Mouse (Mus musculus): ENCODE measurements around the gene Abhd10.

Abhd10 gene

DNA sequence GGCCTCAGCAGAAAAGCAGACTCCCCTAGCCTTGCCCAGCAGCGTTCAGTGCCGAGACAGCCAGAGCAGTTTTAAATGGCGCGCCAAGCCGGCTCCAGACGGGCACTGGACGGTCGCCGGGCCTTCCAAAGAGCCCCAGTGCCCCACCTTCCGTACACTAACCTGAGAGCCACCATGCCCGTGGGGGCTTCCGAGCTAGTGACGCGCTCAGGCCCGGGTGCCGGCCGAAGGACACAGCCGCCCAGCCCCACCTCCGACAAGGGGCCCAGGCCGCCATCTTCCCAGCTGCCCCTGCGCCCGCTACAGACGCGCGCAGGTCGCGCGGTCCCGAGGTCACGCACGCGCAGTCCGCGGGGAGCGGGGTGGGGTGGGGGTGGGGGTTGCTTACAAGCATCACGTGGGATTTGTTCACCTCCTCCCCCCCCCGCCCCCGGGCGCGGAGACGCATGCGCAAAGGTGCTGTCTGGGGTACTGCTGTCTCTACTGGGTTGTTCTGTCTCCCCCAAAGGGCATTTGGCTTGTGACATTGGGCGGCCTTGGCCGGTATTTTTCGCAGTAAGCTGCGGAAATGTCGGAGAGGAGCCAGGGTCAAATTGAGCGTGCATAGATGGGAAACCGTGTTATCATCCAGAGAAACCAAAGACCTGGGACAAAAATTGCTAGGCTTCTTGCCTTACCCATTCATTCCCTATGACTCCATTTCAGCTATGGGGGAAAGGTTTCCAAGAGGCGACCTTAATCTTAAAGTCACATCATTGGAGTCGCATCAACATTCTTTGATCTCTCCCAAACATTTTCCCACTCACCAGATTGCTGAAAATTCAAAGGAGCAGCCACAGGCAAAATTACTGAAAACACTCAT, at the start of gene Abhd10:
Gene Abhd10, minus strand, starts transcription at position 341 of the 862 bp plus-strand sequence.
- DNase-seq = peak; percentile 97

DNA sequence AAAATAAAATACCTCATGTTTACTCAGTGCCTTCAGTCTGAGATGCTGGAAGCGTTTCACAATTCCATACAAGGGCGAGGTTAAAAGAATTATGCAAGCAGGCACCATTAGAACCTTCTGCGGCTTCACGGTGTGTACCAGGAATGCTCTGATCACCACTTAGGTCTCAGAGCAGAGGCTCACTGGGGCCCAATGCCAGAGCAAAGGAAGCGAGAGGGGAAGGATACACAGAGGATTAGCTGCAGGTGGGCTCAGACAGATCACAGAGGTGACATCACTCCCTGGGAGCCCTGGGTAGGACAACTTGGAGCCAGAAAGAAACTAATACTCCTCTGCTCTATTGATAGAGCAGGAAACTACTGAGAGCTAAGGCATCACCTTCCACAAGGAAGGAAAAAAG, 48.5 kb upstream of the Abhd10 start:
- no peak for DNase-seq

DNA sequence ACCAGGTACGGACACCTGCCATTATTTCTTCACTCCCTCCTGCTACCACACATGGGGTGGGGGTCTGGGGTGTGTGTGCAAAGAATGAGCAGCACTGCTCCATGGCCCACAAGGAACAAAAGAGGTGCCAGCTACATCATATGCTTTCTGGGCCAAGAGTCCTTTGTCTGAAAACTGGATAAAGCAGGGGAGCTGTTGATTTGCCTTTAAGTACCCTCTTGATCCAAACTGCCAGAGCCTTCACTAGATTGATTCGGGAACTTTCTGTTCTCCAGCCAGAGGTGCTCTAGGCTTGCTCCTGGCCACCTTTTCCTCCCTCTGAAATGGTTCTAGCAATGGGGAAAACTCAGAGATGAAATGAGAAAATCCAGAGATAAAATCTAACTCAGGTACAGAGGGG, 46.6 kb upstream of the Abhd10 start:
- no peak for DNase-seq

DNA sequence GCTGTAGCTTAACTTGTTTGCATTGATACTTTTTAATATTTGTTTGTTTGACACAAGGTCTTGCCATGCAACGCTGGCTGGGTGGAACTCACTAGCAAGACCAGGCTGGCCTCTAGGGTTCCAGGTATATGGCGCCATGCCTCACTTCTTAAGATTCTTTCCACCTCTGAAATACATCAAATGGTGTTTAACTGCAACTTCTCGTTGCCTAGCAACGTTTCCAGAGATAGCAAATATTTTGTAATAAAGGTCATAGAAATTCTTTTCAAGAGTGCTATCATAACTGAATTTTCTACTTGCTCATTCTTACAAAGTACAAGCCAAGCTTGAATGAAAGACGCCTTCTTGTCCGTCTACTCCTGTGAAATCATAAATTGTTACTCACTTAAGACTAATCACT, 44.9 kb upstream of the Abhd10 start:
- DNase-seq = no peak

DNA sequence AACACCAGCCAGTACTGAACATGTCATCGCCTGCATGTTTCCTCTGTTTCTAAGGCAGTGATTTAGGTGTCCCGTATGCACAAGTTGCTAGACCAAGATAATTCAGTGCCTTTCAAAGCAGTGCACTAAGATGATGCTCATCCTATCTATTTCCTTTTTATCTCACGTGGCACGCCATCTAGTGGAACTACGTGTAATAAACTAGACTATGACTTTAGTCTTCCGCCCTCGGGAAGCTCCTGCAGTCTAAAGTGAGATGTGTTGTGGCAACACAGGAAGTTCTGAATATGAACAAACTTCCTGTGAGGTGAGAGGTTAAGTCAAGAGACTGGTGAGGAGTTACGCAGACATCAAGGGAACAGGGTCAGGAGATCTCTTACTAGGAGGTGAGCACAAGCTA, 43.9 kb upstream of the Abhd10 start:
- peak; percentile 55 for DNase-seq

DNA sequence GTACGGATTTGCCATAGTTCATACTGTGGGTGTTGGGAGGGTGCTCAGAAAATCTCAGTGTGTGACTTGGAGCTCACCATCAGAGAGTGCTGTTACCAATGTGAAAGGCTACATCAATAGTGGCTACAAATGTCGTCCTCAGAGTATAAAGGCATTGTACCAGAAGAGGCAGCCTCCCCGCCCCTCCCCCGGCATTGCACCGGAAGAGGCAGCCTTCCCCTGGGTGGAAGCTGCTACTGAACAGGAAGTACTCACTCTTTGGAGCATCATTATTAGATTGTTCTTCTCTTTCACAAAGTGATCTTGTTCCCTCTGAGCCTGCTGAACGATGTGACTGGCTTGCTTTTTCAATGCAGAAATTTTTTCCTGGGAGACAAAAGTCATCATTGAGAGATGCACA, 37.2 kb upstream of the Abhd10 start:
- DNase-seq = peak; percentile 11

DNA sequence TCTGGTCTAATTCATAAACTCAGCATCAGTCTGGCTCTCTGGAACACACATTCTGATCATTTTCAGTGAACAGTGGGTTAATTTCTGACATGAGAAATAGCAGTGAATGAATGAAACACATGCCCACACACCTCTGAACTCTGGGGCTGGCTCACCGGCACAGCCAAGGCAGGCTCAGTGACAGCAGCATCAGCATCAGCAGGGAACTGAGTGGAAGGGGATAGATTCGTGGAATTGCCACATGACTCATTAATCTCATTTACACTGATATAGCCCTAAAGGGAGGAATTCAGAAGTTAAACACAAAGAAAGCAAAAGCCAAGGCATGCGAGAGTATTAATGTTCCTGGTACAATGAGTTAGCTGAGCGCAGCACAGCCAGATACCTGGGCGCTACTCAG, 32.1 kb upstream of the Abhd10 start:
- DNase-seq = no peak

DNA sequence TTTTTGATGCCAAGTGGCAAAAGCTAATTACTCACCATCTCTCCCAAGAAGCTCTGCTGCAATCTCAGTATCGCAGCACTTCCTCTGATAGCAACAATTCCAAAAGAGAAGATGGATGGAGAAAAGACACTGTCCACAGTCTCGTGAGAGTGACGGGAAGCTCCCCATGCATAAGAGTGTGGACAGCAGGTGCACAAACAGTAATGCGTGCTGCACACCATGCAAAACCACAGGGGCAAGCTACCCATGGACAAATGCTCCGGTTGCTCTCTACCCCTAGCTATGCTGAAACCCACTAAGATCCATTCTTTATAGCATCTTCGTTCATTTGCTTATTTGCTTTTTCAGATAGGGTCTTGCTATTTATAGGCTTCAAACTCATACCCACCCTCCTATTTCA, 28.2 kb upstream of the Abhd10 start:
- DNase-seq = no peak

DNA sequence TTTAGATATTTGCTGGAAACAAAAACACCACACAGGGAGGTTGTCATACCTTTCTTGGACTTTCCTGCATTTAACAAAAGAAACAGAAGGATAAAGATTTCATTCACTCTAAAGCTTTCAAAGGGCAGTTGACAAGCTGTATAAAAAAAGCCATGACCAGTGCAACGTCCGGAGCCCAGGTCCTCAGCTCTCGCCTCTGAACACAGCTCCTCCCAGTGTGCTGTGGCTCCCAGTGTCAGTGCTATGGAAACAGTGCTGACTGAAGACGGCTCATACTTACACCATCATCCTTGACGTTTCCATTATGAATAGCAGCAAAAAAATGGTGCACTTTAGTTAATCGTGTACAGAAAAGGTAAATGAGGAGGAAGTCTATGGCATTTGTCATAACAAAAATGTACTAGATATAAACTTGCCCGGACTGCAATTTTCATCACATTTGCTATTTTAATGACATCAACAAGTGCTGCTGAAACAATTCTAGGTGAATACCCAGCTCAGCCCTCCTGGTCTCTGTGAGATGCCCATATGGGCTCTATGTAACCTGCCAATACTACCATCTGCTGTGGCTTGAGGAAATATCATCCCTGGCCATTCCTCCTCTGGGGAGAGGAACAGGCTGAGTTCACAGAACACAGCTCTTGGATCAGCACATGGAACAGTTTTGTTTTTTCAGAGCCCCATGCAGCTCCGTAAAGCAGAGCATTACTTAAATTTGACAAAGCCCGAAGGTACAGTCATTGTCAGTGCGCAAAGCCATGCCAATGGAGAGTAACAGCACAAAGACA, 25.3 kb upstream of the Abhd10 start:
- DNase-seq = no peak

DNA sequence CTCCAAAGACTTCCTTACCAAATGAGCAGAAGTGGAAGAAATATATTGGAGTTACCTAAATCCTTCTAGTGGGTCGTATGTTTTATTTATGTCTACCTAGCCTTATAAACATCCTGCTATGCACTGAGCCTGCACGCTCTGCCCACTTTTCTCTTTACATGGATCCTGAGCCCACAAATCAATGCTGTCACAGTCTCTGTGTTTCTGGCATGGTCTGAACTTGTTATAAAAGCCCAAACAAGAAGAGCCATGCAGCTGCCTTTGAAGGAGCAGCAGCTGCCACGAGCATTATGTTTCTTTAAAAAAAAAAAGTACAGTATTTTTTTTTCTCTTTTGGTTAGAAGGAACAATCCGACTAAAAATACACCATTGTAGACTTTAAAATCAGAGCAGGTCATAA, 24.7 kb upstream of the Abhd10 start:
- no peak for DNase-seq

DNA sequence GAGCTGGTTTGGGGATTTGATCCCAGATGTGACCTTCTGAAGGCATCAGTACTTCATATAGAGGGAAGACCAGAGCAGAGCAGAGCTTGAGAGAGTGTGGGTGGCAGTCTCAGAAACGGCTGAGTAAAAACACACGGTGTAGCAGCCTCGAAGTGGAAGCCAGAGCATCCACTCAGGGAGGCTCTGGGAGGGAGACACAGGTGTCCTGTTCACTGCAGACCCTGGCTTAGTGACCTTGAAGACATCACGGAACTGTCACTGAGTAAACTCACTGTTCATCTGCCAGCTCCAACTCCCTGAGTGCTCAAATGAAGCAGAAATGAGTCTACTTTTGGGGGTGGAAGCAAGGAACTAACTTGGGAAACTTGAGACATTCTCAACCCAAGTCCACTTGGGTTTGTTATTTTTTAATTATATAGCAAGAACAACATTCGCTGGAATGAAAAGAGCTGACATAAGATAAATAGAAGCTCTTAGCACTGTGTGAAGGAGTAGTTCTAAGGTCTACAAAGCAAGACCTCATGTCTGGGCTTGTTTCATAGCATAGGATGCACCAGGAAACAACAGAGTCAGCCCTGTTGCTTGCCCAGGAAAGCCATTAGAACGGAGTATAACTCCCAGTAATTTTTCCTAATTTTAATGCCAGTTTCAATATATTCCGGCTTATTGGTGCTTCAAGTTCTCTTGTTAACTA, 23.2 kb upstream of the Abhd10 start:
- DNase-seq = no peak

DNA sequence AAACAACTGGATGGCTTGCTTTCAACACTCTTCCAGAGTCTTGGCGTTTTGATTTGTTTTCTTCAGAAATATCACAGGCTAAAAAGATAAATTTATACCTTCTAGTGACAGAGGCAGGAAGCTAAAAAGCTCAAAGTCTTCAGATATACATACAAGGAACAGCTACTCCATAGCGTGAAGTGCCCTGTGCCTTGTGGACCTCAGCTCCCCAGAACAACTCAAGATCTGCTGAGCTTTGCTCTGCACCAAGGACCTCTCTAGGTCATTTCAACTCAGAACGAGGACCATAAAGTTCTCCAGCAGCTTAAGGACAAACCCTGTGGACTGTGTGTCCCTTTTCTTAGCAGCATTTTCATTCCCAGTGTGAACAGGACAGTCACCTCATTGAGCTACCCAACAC, 22.3 kb upstream of the Abhd10 start:
- no peak for DNase-seq

DNA sequence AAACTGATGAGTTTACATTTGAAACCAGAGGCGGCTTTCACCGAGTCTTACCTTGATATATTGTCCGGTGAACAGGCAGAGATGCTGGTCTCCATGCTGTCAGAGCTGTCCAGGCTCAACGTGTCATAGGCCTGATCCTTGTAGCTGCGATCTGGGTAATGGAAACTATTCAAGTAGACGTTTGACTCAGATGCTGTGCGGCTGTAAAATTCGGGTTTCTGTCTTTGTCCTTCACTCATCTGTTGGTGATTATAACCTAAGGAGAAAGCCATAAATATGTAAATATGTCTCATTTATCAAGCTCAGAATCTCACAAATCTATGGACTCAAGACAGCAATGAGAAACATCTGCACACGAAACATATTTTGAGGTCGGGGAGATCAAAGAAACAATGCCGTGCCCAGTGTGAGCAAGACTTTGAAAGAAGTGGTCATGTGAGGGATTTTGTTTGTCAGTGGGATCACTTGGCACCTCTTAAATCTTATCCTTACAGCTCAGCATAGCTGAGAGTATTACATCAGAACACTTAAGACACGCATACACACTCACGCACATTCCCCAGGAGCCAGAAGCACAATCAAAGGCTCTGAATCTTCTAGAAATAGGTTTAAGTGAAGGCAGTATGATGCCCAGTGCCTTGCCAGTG, 20.2 kb upstream of the Abhd10 start:
- DNase-seq = no peak

DNA sequence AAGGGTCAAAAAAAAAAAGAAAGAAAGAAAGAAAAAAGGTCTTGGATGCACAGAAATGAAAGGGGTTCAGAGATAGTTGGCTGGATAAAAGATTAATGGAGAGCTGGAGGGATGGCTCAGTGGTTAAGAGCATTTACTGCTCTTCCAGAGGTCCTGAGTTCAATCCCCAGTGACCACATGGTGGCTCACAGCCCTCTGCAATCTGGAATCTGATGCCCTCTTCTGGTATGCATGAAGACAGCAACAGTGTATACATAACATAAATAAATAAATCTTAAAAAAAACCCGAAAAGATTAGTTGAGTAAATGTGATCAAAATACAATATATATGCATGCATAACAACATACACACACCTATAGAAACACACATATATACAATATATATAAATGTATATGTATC, 18.7 kb upstream of the Abhd10 start:
- no peak for DNase-seq

DNA sequence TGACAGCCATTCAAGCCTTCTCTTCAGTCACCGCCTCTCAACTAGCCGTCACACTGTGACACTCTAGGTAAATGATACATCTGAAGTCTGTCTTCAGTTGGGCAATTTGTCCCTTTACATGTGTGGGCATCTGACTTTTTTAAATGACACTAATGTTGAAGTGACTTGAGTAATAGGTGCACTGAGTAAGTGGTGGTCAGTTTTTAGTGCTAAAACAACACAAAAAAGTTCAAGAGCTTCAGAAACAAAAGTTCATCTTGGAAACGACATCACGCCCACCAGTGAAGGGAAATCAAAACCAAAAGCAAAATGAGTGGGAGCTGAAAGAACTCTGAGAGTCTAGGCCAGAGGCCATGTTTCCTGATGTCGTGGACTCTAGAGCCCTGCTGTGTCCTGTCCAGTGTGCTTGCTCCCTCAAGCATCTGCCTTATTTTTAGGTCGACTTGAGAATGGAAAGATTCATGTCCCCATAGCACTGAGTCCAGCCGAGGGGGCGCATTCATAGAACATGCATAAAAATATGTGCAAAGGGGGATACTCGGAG, 16.0 kb upstream of the Abhd10 start:
- no peak for DNase-seq

DNA sequence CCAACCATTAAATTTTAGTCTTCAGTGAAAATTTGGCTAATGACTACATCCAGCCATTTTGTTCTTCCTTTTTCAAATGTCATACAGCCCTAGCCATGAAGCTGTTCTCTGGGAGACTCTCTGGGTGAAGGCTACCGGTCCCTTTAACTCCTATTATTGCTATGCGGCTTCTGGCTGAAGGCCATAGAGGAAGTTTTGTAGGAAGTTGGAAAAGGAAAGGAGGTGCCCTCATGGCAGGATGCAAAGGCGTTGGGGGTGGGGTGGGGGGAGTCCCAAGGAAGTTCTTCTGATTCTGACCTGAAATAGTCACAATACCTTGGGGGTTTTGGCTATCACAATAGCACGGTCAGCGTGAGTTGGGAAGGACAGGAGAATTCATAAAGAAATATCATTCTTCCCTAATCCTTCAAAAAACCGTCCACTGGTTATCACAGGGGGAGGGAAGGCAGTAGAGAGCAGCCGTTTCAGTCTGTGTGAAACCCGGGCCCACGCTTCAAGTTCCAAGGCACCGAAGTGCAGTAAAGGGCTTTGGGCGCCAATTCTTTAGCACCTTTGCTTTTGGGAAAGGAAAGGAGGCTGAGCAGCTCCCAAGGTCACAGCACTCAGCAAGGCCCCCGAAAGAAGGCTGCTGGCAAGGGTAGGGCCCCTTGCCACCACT, 14.8 kb upstream of the Abhd10 start:
- DNase-seq = no peak

DNA sequence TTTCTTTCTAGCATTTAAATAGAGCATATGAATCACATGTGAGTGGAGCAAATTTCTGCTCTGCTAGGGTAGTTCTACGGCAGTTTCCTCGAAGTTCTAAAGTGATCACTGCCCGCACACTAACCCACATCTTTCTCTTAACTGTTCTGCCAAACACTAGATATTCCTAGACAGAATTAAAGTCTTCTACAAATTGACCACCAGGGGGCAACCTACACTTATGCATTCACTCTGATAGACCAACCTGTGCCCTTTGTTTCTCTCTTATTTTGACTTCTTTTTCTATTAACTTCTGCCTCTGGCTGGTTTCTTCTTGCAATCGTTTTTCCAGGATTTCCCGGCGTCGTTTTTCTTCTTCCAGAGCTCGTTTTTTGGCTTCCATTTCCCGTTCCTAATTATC, 14.1 kb upstream of the Abhd10 start:
- no peak for DNase-seq

DNA sequence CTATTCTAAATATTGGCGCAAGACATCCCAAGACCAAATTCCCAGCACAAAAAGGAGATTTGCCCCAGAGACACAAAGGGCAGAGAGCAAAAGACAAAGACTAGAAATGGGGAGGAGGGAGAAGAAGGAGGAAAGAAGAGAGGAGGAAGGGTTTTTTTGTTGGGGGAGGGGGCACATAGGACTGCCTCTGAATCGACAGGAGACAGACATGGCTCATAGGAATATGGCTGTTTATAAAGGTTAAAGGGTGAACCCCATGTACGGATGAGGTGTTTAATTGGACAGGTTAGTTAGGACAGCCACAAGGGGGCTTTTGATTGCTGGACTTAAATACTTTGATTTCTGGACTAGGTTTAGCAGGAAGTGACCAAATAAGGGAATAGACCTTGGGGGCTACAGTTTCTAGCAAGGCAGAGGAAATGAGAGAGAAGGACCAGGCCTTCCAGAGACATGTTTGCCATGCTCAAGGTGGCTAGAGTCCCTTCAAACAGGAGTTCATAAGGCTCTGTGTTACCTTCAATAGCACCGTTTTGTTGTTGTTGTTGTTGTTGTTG, 913 bp upstream of the Abhd10 start:
- no peak for DNase-seq

DNA sequence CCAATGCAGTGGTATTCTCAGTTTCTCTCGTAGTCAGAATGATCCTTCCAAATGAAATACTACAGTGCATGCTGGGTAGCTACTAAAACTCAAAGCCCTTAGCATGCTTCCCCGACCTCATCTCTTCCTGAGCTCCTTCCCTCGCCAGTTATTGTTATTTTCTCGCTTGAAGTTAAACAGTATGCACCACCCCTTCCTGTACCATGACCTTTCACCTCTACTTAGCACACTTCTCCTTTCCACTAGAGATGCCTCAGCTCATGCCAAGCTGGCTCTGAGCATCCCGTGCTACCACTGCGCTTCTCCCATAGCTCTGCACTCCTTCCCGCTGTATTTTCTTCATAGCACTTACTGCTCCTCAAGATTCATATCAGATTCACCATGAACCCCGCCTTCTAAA, 4.9 kb downstream of the Abhd10 start:
- DNase-seq = no peak

DNA sequence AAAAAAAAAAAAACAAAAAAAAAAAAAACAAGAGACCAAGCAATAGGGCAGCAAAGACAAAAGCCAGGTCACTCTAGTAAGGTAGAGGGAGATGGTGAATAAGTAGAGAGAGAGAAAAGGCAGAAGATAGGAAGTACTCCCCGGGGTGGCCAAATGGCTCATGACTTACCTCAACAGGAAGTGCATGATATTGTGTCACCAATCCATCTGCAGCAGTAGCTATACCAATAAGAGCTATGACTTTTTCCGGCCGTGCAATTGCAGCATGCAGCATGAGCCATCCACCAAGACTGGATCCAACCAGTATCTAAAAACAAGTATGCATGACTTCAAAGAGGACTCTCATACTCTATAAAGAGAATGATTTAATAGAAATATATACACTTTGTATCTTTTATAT, 6.0 kb downstream of the Abhd10 start:
- no peak for DNase-seq

DNA sequence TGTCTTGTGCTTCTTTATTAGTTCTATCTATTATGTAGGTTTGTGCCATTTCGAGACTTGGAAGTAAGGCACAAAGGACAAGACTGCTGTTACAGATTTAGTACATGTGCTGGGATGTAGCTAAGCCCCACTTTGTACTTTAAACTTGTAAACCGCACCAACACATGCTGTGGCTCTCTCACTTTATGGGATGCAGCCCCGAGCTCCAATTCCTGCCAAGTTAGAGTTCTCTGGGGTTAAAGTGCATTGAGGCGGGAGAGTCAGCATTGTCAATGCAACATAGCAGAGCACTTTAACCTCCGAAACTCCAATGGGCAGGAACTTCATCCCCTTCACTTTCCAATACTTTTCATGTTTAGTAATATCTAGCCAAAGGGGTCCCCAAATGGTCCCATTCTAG, 13.6 kb downstream of the Abhd10 start:
- DNase-seq = no peak

DNA sequence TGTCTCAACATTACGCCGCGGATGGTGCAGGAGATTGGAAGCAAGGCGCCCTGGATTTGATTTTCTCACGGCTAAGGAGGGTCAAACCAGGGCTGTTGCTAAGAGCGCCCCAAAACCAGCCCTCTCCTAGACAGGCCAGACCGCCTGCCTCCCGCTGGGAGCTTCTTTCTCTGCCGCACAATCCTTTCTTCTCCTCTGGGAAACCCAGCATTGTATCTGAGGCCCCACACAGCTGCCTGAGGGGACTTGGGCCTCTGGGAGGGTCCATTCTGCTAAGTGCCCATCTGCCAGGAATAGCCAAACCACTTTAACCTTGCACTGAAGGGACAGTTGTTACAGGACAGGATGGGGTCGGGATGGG, 18.0 kb downstream of the Abhd10 start:
- no peak for DNase-seq
